Mouse (Mus musculus): ENCODE results near the gene Gm7579. TPM values are rescaled to one million over a fixed set of nuclear protein-coding genes. Genes with fewer than 3 reads are reported as not detected.
"Not testable (repeated sequence)": the region's sequence is repeated elsewhere in the genome, so short reads cannot be mapped to it uniquely, and the experiment has no call there.

The Gm7579 gene
- total RNA-seq, 1 experiment, result not detected

DNA sequence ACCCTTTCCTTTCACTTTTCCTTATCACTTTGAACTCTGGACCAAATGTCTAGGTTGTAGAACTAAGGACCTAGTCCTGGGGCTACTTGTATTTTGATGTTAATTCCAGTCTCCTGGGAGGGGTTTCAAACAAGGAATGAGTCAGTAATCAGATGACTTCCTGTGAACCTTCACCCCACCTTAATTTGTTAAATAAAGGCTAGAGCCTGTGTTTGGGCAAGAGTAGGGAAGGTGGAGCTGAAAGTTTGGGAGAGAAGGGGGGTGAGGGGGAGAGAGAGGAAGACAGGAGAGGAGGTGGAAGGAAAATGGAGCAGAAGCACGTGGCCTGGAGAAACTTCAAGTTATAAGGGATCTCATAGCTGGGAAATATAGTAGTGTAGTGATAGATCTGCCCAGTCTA, 19.9 kb downstream of the Gm7579 start:
- no peak for TF ChIP-seq ZNF384 (IDR thresholded peaks at IDR 0.05; ENCODE audit: low read depth, low read length)
- TF ChIP-seq HCFC1 (IDR thresholded peaks at IDR 0.05; ENCODE audit: borderline replicate concordance, insufficient read depth, low read length), result no peak
- TF ChIP-seq ZC3H11A (IDR thresholded peaks at IDR 0.05; ENCODE audit: borderline replicate concordance, low read depth, low read length), result no peak
- Histone ChIP-seq H3K27ac (ENCODE audit: insufficient read depth, low read depth, low read length, poor library complexity, severe bottlenecking) (no peak overlapping the region; the same call in 1 of the 2 replicates), H3K9me3 (ENCODE audit: control insufficient read depth, insufficient read depth, low read depth, low read length) (0 out of 2 replicates have a peak, but pooled peaks cover 2% of the 10 kb centered on the region), H3K4me3 (ENCODE audit: insufficient read depth in 1 of 2, low read depth in 1 of 2, low read length in 2 of 2, poor library complexity in 1 of 2, severe bottlenecking in 1 of 2) (no peak overlapping the region), H3K9ac (ENCODE audit: insufficient read depth, low read depth, low read length, poor library complexity, severe bottlenecking) (no peak overlapping the region), H3K36me3 (ENCODE audit: control insufficient read depth, insufficient read depth, low read length, poor library complexity, severe bottlenecking) (no peaks in the 10 kb centered on the region), H3K4me1 (ENCODE audit: control insufficient read depth in 2 of 2, insufficient read depth in 2 of 2, low read length in 2 of 2, poor library complexity in 1 of 2) (peaks cover 5 to 10% of the 10 kb centered on the region in 2 experiments; a peak in 3 of 4 replicates)
- peak; percentile 65 for DNase-seq (ENCODE audit: low read depth, low spot score)
- in situ Hi-C loops (cut with MboI; ENCODE audit: low sequenced_read_pairs in 2 of 2, unreplicated experiment in 2 of 2), result no loop called here

- in situ Hi-C loops (cut with MboI; ENCODE audit: low sequenced_read_pairs in 2 of 2, unreplicated experiment in 2 of 2), result no loop called here
- Histone ChIP-seq H3K27ac (ENCODE audit: insufficient read depth, low read depth, low read length, poor library complexity, severe bottlenecking) (no peak within 1 kb of the TSS), H3K9ac (ENCODE audit: insufficient read depth, low read depth, low read length, poor library complexity, severe bottlenecking) (no peak within 1 kb of the TSS), H3K9me3 (ENCODE audit: control insufficient read depth, insufficient read depth, low read depth, low read length) (no peaks in the 10 kb centered on the region; the same call in 1 of the 2 replicates), H3K36me3 (ENCODE audit: control insufficient read depth, insufficient read depth, low read length, poor library complexity, severe bottlenecking) (no peaks in the 10 kb centered on the region), H3K4me3 (ENCODE audit: insufficient read depth in 1 of 2, low read depth in 1 of 2, low read length in 2 of 2, poor library complexity in 1 of 2, severe bottlenecking in 1 of 2) (no peak within 1 kb of the TSS), H3K4me1 (ENCODE audit: control insufficient read depth in 2 of 2, insufficient read depth in 2 of 2, low read length in 2 of 2, poor library complexity in 1 of 2) (no peaks in the 10 kb centered on the region)
- TF ChIP-seq CHD2 (IDR thresholded peaks at IDR 0.05; ENCODE audit: low read depth, low read length) (no peak), HCFC1 (IDR thresholded peaks at IDR 0.05; ENCODE audit: borderline replicate concordance, insufficient read depth, low read length) (no peak), ZNF384 (IDR thresholded peaks at IDR 0.05; ENCODE audit: low read depth, low read length) (no peak), ZC3H11A (IDR thresholded peaks at IDR 0.05; ENCODE audit: borderline replicate concordance, low read depth, low read length) (no peak), MAFK (IDR thresholded peaks at IDR 0.05; ENCODE audit: insufficient read depth, low read depth, low read length) (no peak)
- DNase-seq (ENCODE audit: low read depth, low spot score), result no peak
Observed at GRCm38 (mm10) chr7:142240978-142241377, 29.3 kb downstream of the Gm7579 start, which contains the start of gene Gm40460. Gene Gm40460 (minus strand): TSS chr7:142241078.

DNA sequence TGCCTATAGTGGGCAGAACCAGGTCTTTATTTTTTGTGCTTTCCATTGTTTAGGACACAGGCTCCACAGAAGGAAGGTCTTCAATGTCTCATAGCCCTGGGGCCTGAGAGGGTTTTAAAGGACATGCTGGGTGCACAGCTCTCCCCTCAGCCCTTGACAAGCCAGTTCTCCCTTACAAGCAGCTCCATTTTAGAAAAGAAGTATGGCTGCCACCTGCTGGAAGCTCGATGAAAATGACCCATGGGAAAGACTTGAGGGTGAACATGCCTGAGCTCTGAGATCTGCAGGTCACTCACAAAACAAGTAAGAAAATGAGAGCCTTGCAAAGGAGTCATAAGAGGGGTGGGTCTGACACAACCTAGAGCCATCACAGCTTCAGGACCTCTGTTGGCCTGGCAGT, 38.2 kb downstream of the Gm7579 start:
- TF ChIP-seq ZC3H11A (IDR thresholded peaks at IDR 0.05; ENCODE audit: borderline replicate concordance, low read depth, low read length), result peak; percentile 70; the same call in 1 of the 2 replicates
- TF ChIP-seq HCFC1 (IDR thresholded peaks at IDR 0.05; ENCODE audit: borderline replicate concordance, insufficient read depth, low read length), result no peak
- no peaks in the 10 kb centered on the region for H3K9me3 ChIP-seq (ENCODE audit: control insufficient read depth, insufficient read depth, low read depth, low read length)
- H3K9ac ChIP-seq (ENCODE audit: insufficient read depth, low read depth, low read length, poor library complexity, severe bottlenecking), result no peak overlapping the region
- in situ Hi-C loops (cut with MboI; ENCODE audit: low sequenced_read_pairs in 2 of 2, unreplicated experiment in 2 of 2), result loop anchor here in 1 of 2 experiments (10.0 kb wide), 1 partner anchor 105 kb away; the partner anchor contains the start of gene Gm45337
- H3K27ac ChIP-seq (ENCODE audit: insufficient read depth, low read depth, low read length, poor library complexity, severe bottlenecking), result no peak overlapping the region
- H3K4me1 ChIP-seq (ENCODE audit: control insufficient read depth in 2 of 2, insufficient read depth in 2 of 2, low read length in 2 of 2, poor library complexity in 1 of 2), result no peaks in the 10 kb centered on the region
- H3K4me3 ChIP-seq (ENCODE audit: insufficient read depth in 1 of 2, low read depth in 1 of 2, low read length in 2 of 2, poor library complexity in 1 of 2, severe bottlenecking in 1 of 2), result no peak overlapping the region
- peak; percentile 47 for DNase-seq (ENCODE audit: low read depth, low spot score)
- no peaks in the 10 kb centered on the region for H3K36me3 ChIP-seq (ENCODE audit: control insufficient read depth, insufficient read depth, low read length, poor library complexity, severe bottlenecking)

DNA sequence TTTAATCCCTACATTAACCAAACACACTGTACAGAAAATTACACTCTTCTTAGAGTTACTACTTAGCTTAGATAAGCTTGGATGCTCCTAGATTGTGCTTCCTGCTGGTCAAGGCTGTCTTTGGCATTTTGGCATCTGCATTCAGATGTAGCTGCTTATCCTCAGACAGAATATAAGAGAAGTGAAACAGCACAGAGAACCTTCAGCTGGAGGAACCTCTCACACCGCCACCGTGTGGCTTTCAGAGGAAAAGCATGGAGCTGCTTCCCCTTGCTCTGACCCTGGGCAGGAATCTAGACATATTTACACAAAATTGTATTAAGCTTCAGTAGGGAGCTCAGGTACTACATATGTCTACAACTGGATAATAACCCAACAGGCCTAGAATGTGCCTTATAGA, 43.9 kb downstream of the Gm7579 start:
- Histone ChIP-seq H3K9me3 (ENCODE audit: control insufficient read depth, insufficient read depth, low read depth, low read length) (no peaks in the 10 kb centered on the region), H3K4me3 (ENCODE audit: insufficient read depth in 1 of 2, low read depth in 1 of 2, low read length in 2 of 2, poor library complexity in 1 of 2, severe bottlenecking in 1 of 2) (no peak overlapping the region), H3K36me3 (ENCODE audit: control insufficient read depth, insufficient read depth, low read length, poor library complexity, severe bottlenecking) (no peaks in the 10 kb centered on the region), H3K4me1 (ENCODE audit: control insufficient read depth in 2 of 2, insufficient read depth in 2 of 2, low read length in 2 of 2, poor library complexity in 1 of 2) (no peaks in the 10 kb centered on the region), H3K27ac (ENCODE audit: insufficient read depth, low read depth, low read length, poor library complexity, severe bottlenecking) (no peak overlapping the region), H3K9ac (ENCODE audit: insufficient read depth, low read depth, low read length, poor library complexity, severe bottlenecking) (no peak overlapping the region)
- TF ChIP-seq ZNF384 (IDR thresholded peaks at IDR 0.05; ENCODE audit: low read depth, low read length) (no peak), MAFK (IDR thresholded peaks at IDR 0.05; ENCODE audit: insufficient read depth, low read depth, low read length) (no peak), HCFC1 (IDR thresholded peaks at IDR 0.05; ENCODE audit: borderline replicate concordance, insufficient read depth, low read length) (no peak), ZC3H11A (IDR thresholded peaks at IDR 0.05; ENCODE audit: borderline replicate concordance, low read depth, low read length) (no peak), CHD2 (IDR thresholded peaks at IDR 0.05; ENCODE audit: low read depth, low read length) (no peak)
- in situ Hi-C loops (cut with MboI; ENCODE audit: low sequenced_read_pairs in 2 of 2, unreplicated experiment in 2 of 2), result loop anchor here in 1 of 2 experiments (10.0 kb wide), 1 partner anchor 111 kb away; the partner anchor contains the start of gene Gm45337
- no peak for DNase-seq (ENCODE audit: low read depth, low spot score)

GRCm38 (mm10) chr7:142258254-142258653, 46.6 kb downstream of the Gm7579 start, which contains the start of gene Gm2431:
Gene Gm2431 (minus strand): TSS chr7:142258354.
- not testable (repeated sequence) for H3K36me3 ChIP-seq (ENCODE audit: control insufficient read depth, insufficient read depth, low read length, poor library complexity, severe bottlenecking); H3K9ac ChIP-seq (ENCODE audit: insufficient read depth, low read depth, low read length, poor library complexity, severe bottlenecking); H3K27ac ChIP-seq (ENCODE audit: insufficient read depth, low read depth, low read length, poor library complexity, severe bottlenecking); DNase-seq (ENCODE audit: low read depth, low spot score); H3K4me3 ChIP-seq (ENCODE audit: insufficient read depth in 1 of 2, low read depth in 1 of 2, low read length in 2 of 2, poor library complexity in 1 of 2, severe bottlenecking in 1 of 2); H3K9me3 ChIP-seq (ENCODE audit: control insufficient read depth, insufficient read depth, low read depth, low read length); H3K4me1 ChIP-seq (ENCODE audit: control insufficient read depth in 2 of 2, insufficient read depth in 2 of 2, low read length in 2 of 2, poor library complexity in 1 of 2)
- in situ Hi-C loops (cut with MboI; ENCODE audit: low sequenced_read_pairs in 2 of 2, unreplicated experiment in 2 of 2), result loop anchor here in 1 of 2 experiments (10.0 kb wide), 1 partner anchor 113 kb away; the partner anchor contains the start of gene Gm45337

Other genes with a start within 250 kb of the Gm7579 start
- 30.7 and 31.8 TPM in 2 replicates for gene Mob2, start 150.8 kb upstream of the Gm7579 start, total RNA-seq (2012; rRNA removed)
- 0.69 and 1.2 TPM in 2 replicates for gene Dusp8, start 116.0 kb upstream of the Gm7579 start, total RNA-seq (2012; rRNA removed)
- gene Gm45618, start 91.1 kb upstream of the Gm7579 start, total RNA-seq (2012; rRNA removed), result not detected in 2 replicates
- not detected in 2 replicates for gene Gm39115, start 75.8 kb upstream of the Gm7579 start, total RNA-seq (2012; rRNA removed)
- gene Gm45337, start 67.3 kb upstream of the Gm7579 start, total RNA-seq (2012; rRNA removed), result not detected in 2 replicates
- not detected in 2 replicates for gene Gm29735, start 54.7 kb upstream of the Gm7579 start, total RNA-seq (2012; rRNA removed)
- gene Gm4553, start 46.1 kb upstream of the Gm7579 start, total RNA-seq (2012; rRNA removed), result not detected in 2 replicates
- not detected in 2 replicates for gene Krtap5-2, start 35.9 kb upstream of the Gm7579 start, total RNA-seq (2012; rRNA removed)
- gene Gm10153, start 21.5 kb upstream of the Gm7579 start, total RNA-seq (2012; rRNA removed), result not detected in 2 replicates
- gene Krtap5-3, start 10.5 kb upstream of the Gm7579 start, total RNA-seq (2012; rRNA removed), result not detected in 2 replicates
- gene Krtap5-5, start 18.1 kb downstream of the Gm7579 start, total RNA-seq (2012; rRNA removed), result not detected in 2 replicates
- gene Gm40460, start 29.2 kb downstream of the Gm7579 start, total RNA-seq (2012; rRNA removed), result not detected in 2 replicates
- gene Gm2431, start 46.5 kb downstream of the Gm7579 start, total RNA-seq (2012; rRNA removed), result not detected in 2 replicates
- not detected in 2 replicates for gene Gm4559, start 62.5 kb downstream of the Gm7579 start, total RNA-seq (2012; rRNA removed)
- not detected in 2 replicates for gene Krtap5-1, start 85.3 kb downstream of the Gm7579 start, total RNA-seq (2012; rRNA removed)
- gene Krtap5-4, start 91.7 kb downstream of the Gm7579 start, total RNA-seq (2012; rRNA removed), result not detected in 2 replicates
- gene Ifitm10, start 161.9 kb downstream of the Gm7579 start, total RNA-seq (2012; rRNA removed), result 0.53 and 0.71 TPM in 2 replicates
- 6.6 and 17.8 TPM in 2 replicates for gene Gm49369, start 170.8 kb downstream of the Gm7579 start, total RNA-seq (2012; rRNA removed)
- 535 and 745 TPM in 2 replicates for gene Ctsd, start 176.2 kb downstream of the Gm7579 start, total RNA-seq (2012; rRNA removed)
- gene Syt8, start 223.0 kb downstream of the Gm7579 start, total RNA-seq (2012; rRNA removed), result 0.42 and 0.94 TPM in 2 replicates
- gene Tnni2, start 229.9 kb downstream of the Gm7579 start, total RNA-seq (2012; rRNA removed), result 1.6 and 3.7 TPM in 2 replicates
- gene Lsp1, start 248.9 kb downstream of the Gm7579 start, total RNA-seq (2012; rRNA removed), result 3.6 and 13.7 TPM in 2 replicates